Mouse (Mus musculus) cerebral cortex, adult 2 months (tissue): ENCODE data around the gene Pkp4.

ENCODE experiments used
- WGBS: fragments of 180-500 bp; shearing (Covaris S2); methylation state at CpG from one replicate; pipeline ENCODE4 v1.1.7; 2018; 5-methylcytosine and 5-hydroxymethylcytosine counted together

Pkp4 gene

GRCm38 (mm10) chr2:59383852-59384776, 223.5 kb downstream of the Pkp4 start:
- WGBS = 66% methylated on average over 10 of the region's 10 CpGs

- WGBS = 82% methylated on average over 4 of the region's 4 CpGs
Observed at GRCm38 (mm10) chr2:59385211-59385935, 224.7 kb downstream of the Pkp4 start.

DNA sequence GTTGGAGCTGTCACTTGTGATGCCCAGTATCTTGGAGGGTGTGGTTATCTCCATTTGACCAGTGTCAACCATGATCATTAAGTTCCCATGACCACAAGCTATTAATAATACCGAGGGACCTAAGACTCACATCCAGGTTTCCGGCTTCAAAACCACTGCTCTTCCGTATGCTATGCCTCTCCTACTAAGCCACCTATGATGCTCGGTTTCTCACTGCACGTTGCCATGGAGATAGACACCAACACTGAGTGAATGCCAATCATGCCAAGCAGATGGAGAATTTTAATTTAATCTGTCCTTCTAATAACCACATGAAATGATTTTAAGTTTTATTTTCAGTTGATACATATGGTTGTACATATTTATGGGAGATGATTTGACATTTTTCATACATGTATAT, 229.3 kb downstream of the Pkp4 start:
- 63% methylated on average over 5 of the region's 5 CpGs for WGBS

- 95% methylated on average over 1 of the region's 1 CpGs for WGBS
Observed at GRCm38 (mm10) chr2:59393177-59393576, 232.5 kb downstream of the Pkp4 start.

- 97% methylated on average over 4 of the region's 4 CpGs for WGBS
Observed at GRCm38 (mm10) chr2:59394651-59395050, 234.0 kb downstream of the Pkp4 start.

- 74% methylated on average over 1 of the region's 1 CpGs for WGBS
Observed at GRCm38 (mm10) chr2:59395160-59395650, 234.6 kb downstream of the Pkp4 start.

DNA sequence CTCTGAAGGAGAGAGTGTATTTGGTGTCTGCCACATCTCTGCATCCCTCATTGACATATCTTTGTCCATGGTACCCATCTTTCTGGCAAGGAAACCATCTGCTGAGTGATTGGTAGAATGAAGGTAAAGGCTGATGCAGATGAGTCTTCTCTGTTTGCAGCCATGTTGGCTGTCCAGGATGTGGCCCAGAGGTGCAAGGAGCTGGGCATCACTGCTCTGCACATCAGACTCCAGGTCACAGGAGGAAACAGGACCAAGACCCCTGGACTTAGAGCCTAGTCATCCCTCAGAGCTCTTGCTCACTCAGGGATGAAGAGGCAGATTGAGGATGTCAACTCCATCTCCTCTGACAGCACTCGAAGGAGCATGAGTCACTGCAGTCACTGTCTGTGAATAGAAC, 235.9 kb downstream of the Pkp4 start:
- 83% methylated on average over 1 of the region's 1 CpGs for WGBS

DNA sequence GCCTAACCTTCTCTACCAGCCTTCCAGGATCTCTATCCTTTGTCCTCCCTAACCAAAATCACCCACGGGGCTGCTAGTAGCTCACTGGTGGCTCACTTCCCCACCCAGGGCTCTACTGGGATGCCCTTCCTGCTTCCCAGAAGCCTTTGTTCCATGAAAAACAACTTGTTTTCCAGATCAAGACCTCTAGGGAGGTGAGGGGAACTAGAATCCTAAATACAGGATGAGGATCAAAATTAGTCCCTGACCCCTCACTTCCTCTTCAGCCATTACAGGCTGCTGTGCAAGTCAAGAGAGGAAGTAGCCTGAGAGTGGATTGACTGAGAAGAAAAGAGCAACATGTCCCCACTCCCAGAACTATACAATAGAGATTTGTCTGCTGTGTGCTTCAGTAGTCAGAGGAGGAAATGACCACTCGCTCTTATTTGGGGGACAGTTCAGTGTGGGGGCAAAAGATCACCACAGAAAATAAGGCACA, 240.3 kb downstream of the Pkp4 start:
- 71% methylated on average over 2 of the region's 2 CpGs for WGBS

GRCm38 (mm10) chr2:59401841-59402461, 241.3 kb downstream of the Pkp4 start:
- 73% methylated on average over 8 of the region's 8 CpGs for WGBS

DNA sequence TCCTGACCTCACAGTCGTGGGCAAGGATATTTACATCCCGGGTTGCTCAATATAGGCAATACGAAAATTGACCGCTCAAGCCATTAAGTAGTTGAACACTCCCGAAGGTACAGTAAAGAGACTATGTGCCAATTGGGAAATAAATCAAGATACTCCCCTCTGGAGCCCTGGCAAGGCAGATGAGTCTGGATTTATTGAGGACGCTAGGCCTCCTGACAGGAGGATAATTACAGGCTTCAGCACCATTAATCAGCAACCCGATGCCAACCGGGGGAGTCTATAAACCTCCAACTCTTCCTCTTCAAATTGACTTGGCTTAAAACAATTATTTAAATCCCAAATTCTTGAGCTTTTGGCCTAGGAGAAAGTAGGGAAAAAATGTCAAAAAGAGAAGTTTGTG, 243.4 kb downstream of the Pkp4 start:
- 92% methylated on average over 8 of the region's 8 CpGs for WGBS
